Mouse (Mus musculus) heart, adult 2 months (tissue): ENCODE results near the gene Ptprm.

Experiments
- EP300 ChIP-seq: fragments of 200-500 bp; IDR thresholded peaks from 2 replicates; pipeline ENCODE4 v1.6.1; 2011; ENCODE audit warnings: low read depth, low read length, control low read depth; ENCODE audit not compliant: insufficient read depth
- POLR2A ChIP-seq: fragments of 200-500 bp; IDR thresholded peaks from 2 replicates; pipeline ENCODE4 v1.6.1; 2011; ENCODE audit warnings: mild to moderate bottlenecking, low read depth, low read length, control low read depth; ENCODE audit not compliant: insufficient read depth

DNA sequence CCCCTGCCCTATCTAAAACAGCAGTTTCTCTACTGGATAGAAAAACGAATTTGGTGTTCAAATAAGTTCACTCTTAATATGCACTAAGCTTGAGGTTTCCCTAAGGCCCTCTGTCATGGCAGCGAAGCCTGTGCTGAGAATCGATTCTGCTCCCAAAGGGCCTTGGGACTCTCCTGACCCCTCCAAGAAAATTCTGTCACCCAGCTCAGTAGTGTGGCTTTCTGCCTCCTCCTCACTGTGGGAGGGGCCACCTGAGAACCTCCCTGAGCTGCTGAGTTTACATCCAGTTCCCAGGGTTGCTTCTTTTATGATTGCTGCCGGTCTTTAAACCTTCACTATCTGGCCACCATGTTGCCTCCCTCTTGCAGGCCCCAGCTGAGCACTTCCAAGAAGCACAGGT lies 666.7 kb downstream of the Ptprm start:
- TF ChIP-seq POLR2A (no peak), EP300 (no peak)
